Mouse (Mus musculus): ENCODE measurements around the gene Rnf26.
A peak's percentile ranks its signal among the peaks of the same experiment; 100 is the strongest.

Gene Rnf26

DNA sequence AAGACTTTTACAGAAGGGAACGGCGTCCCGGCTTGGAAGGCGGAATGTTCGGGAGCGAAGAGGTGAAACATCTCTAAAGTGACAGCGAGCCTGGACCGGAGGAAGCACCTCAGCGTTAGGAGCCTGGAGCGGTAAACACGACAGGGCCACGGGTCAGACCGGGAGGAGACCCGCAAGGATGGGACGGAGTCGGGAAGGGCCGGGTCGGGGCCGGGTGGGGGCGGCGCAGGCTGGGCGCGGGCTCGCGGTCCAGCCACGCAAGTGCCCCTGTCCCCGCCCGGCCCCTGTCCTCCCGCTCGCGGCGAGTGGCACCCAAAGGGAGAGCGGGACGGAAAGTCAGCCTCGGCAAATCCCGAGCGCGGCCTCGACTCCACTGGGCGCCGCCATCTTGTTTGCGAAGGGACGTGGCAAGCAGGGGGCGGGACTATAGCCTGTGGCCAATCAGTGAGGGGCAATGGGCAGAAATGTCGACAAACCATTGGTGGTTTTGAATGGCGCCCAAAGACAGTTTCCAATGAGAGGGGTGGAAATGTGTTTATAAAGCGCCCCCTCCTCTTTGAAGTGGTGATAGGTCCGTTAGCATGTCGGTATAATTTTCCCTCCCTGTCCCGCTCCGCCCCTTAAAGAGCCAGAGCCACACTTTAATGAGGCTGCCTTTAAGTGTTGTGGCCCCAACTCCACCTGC lies at the start of gene Rnf26, which contains the start of gene Gm49380:
Gene Rnf26 (minus strand): TSS at position 413 of the 685 bp plus-strand sequence.
Gene Gm49380 (minus strand): TSS at position 396 of the 685 bp plus-strand sequence.
- peak; percentile 99 for DNase-seq (ENCODE audit: low read depth)

DNA sequence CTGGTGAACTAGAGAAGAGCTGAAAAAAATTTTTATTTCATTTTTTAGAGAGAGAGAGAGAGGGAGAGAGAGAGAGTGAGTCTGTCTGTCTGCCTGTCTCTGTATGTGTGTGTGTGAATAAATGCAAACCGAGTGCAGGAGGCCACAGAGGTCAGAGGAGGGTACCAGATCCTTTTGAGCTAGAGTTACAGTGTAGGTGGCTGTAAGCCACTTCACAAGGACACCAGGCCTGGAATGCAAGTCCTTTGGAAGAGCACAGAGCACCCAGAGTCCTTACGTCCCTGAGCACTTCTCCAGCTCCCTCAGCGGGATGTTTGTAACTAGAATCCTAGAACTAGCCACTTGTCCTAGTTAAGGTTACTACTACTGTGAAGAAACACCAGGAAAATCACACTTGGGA lies 46.6 kb upstream of the Rnf26 start:
- DNase-seq (ENCODE audit: low read depth) = no peak

DNA sequence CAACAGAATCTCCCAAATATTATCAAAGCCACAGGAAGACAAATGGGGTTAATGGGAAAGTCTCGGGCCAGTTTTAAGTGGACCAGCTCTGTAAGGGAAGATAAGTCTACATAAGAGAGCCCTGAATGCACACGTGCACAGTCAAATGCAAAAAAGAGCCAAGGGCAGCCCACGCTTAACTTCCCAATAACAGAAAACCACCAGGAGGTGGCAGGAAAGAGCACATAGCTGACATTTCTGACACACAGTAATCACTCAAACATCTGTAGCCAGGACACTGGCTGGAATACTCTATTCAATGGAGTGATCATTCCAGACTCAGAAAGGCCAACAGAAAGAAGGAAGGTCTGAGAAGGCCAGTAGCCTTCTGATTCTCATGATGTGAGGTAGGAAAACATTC lies 34.0 kb upstream of the Rnf26 start:
- DNase-seq (ENCODE audit: low read depth) = peak; percentile 47

DNA sequence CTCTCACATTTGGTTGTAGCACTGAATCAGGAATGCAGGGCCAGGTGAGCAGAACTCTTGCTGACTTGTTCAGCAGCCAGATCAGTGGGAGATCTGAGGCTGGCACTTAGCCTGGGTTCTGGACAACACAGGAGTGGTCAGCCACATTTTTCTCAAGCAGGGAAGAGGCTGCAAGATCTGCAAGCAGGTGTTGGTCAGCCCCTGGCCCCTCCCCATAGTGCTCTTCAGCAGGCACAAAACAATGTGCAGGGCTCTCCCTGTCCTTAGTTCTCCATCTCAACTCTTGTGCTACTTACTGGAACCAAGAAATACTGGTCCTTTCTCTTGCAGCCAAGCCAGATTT lies 31.4 kb upstream of the Rnf26 start:
- DNase-seq (ENCODE audit: low read depth) = no peak

DNA sequence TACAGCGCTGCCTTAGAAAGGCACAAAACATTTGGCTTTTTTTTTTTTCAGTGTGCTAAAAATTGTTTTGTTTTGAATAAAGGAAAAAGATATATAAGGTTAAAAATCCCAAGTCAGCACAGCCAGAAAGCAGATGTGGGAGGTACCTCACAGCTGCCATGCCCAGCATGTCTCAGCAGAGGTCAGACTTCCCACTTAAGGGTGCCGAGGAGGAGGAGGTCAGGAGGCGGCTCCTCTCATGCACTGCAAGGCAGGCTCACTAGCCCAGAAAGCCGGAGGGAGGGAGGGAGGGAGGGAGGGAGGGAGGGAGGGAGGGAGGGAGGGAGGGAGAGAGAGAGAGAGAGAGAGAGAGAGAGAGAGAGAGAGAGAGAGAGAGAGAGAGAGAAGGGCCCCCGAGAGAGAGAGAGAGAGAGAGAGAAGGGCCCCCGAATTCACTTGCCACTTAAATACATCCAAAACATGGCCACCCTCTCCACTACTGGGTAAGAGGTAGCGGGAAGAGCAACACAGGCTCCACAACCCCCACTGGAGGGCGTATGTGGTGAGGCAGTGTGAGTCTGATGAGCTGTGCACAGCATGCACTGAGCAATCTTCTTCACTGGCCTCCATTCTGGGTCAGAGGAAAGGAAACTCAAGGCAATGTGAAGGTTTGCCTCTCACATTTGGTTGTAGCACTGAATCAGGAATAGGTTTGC lies 30.9 kb upstream of the Rnf26 start:
- no peak for DNase-seq (ENCODE audit: low read depth)

DNA sequence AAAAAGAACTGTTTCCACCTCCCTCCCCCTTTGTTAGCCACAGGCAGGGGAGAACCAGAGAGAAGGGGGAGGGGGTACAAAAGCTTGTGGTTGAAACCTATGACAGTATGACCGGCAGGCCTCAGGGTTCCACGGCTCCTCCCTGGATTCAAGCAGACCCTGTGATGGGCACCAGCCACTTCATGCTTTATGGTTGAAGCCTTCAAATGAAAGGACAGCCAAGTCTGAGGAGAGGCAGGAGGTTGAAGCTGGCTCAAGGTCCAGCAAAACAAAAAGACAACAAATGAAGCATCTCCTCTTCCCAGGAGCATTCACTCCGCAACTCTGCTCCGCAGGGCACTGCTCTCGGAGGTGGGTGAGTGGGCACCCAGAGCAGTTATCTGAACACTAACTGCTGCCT lies 30.1 kb upstream of the Rnf26 start:
- DNase-seq (ENCODE audit: low read depth) = no peak

DNA sequence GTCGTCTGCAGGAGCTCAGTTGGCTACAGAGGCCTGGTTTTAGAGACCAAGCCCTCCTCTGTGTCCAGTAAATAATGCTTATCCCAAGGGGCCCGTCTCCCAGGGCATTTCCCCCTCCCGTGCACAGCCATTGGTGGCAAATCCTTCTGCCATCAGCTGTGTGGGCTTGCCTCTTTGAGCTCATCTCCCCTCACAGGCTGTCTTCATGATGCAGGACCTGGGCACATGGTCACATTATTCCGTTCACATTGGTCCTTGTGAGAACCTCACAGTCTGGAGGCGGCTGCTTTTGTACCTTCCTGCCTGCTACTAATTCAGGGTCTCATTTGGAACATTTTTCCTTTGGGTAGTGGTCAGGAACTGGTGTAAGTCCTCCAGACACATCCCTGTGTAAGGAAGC lies 28.6 kb upstream of the Rnf26 start:
- DNase-seq (ENCODE audit: low read depth) = no peak

DNA sequence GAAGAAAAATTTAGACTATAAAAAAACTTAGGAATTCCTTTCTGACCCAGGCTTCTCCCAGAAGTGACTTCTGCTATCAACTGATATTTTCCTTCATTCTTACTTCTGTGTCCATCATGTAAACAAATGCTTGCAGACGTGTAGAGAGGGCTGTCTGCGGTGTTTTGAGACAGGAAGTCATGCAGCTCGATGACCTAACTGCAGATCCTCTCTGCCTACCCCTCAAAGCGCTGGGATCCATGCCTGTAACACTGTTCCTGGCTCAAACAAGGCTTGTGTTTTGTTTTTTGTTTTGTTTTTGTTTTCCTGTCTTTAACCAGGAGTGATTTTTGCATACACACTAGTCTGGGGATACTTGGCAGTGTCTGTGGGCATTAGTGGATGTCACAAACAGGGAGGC lies 24.5 kb upstream of the Rnf26 start:
- DNase-seq (ENCODE audit: low read depth) = no peak

DNA sequence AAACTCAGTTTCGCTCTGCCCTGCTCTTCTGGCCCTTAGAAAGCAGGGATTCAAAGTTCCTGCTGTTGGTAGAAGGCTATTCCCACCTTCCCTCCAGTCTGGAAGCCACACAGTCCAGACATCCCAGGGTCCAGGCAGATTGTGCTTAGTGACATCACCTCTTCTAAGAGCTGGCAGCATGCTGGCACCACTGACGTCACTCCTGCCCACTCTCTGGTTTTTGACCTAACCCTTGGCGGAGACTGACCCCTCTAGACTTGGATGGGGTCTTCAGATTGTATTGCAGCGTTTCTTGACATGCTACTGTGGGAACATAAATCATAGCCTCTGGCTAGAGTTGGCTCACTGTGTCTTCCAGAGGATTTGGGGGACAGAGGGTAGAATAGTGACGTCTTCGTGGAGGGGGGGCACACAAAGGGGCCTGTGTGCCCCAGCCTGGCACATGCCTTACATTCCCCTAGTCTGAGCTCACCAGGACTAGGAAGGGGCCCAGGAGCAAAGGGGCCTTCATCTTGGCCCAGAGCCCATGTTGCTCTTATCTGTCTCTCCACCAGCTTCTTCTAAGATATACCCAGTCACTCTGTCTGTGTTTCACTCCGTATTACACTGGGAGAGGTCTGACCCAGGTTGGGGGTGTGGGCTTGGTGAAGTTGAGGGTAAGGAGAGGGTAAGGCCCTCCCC lies 22.6 kb upstream of the Rnf26 start:
- no peak for DNase-seq (ENCODE audit: low read depth)

DNA sequence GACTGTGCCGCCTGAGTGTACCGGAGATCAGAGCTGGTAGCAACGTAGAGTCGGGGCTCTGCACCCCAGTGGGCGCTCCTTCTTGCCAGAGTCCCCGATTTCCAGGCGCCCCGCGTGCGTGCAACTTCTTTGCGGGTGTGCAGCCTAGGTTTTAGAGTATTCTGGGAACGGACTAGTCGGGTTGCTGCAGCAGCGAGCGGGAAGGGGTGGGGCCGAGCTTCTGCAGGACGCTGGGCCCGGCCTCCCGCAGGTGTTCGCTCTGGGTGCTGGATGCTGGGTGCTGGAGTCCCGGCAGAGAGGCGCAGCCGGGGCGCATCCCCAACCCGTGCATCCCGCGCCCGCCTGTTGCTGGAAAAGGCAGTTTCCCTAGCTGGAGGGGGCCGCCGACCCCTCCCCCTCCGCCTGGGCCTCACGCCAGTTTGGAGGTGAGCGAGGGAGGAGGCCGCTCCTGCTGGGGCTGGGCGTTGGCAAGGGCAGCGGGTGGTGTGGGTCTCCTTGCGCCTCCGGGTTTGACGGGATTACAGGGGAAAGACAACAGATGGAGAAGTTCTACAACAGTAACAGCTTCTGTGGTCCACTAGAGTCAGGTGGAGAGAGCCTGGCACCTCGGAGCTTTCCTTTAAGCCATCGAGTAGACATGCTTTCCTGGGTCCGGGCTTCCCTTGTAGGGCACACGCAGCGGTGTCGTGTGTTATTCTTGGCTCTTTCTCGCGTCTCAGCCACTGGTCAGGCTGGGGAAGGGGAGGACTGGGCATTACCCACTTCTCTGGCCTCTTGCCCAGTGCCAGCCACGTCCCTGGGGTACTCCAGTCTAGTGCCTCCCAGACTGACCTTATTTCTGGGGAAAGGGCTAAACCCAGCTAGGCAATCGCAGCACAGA lies 21.8 kb upstream of the Rnf26 start:
- peak; percentile 58 for DNase-seq (ENCODE audit: low read depth)

DNA sequence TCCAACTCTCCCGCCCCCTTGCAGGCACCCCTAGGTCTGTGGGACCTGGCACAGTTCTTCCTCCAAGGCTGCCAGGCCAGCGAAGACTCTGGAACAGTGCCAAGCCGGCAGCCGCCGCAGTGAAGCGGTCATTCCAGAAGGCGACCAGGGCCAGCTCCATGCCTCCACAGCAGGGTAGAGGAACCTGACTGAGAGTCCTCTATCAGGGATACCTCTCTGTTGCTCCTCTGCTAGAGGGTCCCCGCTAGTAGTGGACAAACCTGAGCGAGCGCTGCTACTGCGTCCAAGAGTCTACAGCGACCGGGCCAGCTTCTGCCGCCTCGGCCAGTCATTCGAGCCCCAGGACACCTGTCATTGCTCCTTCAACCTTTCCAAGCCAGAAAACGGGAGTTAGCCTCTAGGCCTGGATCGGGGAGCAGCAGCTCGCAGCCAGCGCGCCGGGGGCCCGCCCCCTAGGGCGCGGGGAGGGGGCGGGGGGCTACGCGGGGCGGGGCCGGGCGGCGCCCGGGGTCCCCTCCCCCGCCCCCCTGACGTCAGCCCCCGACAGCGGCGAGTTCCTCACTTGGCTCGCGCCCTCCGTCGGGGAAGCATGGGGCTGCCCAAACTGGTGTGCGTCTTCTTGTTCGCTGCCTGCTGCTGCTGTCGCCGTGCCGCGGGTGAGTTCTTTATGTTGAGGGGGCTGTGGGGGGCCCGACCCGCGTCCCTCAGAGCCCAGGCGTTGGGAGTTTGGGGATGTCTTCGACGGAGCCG lies 21.0 kb upstream of the Rnf26 start, which contains the start of gene Mcam:
Gene Mcam (plus strand): TSS at position 369 of the 750 bp plus-strand sequence.
- peak; percentile 65 for DNase-seq (ENCODE audit: low read depth)

DNA sequence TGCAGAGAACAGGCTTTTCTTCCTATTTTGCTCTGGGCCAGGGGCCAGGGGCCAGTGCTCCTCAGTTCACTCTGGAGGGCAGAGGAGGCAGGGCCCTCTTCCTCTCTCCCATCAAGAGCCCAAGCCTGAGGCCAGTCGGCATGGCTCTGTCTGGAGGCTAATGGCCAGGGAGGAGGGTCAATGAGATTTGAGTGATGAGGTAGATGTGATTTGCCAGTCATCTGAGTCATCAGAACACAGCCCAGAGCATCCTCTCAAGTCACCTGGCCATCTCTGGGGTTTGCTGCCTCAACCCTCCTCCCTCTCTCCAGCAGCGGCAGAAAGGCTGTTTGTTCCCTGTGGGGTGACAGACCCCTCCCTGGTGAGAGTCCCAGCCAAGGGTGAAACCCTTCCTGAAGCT lies 20.0 kb upstream of the Rnf26 start:
- DNase-seq (ENCODE audit: low read depth) = no peak

DNA sequence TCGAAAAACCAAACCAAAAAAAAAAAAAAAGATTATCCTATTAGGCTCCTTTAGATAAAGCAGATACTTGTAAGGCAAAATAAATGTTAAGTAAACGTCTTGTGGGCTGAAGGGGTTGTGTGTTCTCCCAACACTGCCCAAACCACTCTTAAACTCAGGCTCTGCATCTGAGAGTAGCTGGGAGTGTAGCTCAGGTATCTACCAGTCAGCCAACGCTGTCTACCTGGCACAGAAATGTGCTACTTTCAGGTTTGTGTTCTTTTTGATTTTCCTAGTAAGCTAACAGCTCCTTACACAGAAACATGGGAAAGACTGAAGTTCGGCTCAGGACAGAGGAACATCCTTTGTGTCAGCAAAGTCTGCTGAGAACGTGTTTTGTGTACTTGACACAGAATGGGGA lies 18.9 kb upstream of the Rnf26 start:
- no peak for DNase-seq (ENCODE audit: low read depth)

DNA sequence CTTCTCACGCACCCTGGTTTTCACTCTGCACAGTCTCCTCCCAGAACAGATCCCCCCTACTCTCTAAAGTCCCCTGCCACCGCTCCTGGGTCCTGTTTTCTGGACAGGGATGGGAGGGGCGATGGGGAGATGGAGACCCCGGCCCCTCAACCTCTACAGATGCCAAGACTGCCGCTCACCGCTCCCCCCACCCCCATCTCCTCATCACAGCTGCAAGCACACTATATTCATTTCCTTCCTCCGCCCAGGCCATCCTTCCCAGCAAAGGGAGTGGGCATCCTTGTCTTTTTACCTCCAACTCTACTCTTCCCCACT lies 17.9 kb upstream of the Rnf26 start:
- no peak for DNase-seq (ENCODE audit: low read depth)

DNA sequence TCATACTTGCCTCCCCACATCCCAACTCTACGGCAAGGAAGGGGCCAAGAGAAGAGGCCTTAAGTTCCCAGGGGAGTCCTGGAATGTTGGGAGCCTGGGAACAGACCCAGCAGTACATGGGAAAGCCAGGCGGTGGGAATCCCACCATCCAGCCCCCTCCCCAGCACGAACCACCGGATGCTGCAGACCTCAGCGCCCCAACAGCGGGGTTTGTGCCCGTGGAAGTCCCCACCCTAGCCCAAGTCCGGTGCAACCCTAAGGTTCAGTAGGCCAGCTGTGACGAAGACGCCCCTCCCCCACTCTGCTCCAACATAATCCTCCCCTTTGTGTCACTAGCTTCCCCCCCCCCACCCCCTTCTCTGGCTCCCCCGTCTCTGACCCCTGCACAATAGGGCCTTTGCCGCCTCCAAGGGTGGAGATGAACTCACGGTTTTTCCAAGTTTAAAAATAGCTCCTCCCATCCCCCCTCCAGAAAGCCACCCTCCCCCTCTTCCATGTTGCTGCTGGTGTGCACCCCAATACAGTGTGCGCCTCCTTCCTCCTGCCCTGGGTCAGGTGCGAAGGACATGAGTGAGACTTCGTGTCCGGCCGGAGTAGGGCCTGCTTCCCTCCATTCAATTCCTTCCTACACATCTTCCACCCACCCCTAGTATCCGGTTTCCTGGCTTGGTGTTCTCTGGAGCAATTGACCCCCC lies 17.4 kb upstream of the Rnf26 start:
- peak; percentile 79 for DNase-seq (ENCODE audit: low read depth)

DNA sequence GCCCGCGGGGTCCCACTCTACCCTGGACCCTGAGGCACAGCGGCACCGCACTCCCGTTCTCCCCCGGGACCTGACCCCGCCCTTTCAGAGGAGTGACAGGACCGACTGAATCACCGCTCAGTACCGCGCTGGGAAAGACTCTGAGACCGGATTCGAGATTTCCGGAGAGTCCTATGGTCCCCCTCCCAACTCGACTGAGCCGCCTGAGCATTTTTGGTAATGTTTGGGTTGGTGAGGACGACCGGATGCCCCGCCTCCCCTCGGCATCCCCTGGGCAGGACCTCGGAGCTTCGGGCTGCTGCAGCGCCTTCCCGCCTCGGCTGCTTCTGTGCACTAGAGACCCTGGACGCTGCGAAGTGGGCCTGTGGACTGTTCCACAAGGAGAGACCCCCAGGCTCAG lies 16.7 kb upstream of the Rnf26 start:
- peak; percentile 91 for DNase-seq (ENCODE audit: low read depth)

DNA sequence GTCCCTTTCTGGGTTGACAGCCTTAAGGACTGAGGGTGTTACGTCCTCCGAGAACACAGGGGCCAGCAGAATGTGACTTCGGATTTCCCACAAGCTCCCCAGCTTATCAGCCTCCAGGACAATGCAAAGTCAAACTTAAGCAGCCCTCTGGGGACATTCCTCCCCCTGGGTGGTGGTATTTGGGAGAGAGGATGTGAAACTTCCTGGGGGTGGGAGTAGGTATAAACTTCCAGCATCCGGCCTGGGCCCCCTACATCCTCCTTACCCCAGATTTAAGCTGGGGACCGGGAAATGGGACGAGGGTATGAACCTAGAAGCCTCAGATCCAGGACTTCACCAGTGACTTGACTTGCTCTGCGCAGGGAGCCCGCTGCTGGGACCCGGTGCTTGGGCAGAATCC lies 16.3 kb upstream of the Rnf26 start:
- peak; percentile 47 for DNase-seq (ENCODE audit: low read depth)

DNA sequence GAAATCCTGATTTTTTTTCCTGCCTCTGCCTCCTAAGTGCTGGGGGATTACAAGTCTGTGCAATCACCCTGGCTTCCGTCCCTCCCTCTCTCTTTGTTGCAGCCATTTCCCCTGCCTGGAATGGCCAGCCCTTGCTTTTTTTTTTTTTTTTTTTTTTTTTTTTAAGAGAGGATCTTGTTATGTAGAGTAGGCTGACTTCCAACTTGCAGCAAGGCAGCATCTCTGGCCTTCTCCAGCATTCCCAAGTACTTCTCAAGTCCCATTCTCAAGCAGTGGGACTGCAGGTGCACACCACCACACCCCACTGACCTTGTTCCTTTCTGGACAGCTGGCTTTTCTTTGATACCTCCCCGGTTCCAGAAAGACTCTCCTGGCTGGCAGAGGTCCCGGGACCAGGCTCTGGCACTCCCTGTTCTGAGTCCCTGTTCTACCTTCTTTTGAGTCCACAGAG lies 14.1 kb upstream of the Rnf26 start:
- no peak for DNase-seq (ENCODE audit: low read depth)

DNA sequence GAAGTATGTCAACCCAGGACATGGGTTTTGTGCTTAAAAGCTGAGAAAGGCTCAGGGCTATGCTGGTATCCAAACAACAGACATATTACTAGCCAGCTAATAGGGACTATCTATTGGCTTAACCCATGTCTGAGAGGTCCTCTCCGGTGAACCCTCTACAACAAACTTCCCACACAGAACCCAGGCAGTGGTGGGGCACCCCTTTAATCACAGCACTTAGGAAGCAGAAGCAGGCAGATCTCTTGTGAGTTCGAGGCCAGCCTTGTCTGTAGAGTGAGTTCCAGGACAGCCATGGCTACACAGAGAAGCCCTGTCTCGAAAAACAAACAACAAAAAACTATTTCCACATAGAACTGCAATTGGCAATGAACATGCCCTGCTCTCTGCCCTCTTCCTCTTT lies 13.4 kb upstream of the Rnf26 start:
- DNase-seq (ENCODE audit: low read depth) = no peak

DNA sequence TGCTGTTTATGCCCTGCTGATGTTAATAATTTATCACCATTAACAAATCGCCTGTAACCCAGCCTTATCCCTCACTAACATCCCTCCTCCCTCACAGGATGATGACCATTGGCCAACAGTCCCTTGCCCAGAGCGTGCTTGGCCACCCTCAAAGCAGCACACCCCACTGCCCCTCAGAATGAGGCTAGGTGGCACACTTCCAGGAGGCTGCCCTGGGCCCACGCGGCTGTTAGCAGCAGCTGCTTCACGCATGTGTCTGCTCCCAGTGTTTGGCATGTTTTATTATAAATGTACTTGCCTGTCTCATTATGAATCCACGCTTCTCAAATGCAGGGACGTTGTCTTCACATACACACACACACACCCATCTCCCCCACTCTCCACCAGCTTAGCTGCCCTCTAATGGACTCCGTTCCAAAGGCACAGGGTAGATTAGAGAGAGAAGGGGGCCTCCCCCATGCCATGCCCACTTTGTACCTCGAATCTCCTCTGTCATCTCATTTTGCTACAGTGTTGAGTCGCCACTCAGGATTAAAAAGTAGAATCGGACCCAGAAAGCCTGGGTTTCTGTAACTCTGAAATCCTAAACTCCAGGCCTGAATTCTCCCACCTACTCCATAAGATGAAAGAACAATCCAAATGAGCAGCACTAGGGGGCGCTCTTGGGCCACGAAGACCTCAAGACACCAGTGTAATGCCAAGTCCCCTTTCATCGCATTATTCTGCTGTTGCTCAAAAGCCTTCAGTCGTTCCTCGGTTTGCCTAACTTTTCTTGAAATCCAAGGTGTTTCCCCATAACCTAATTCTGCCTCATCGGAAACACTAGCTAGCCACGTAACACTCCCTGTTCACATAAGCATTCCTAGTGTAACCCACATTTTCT lies 12.5 kb upstream of the Rnf26 start:
- DNase-seq (ENCODE audit: low read depth) = peak; percentile 94
